Mouse (Mus musculus) lung, postnatal 0 days (tissue): Measurements from ENCODE around the gene Atp1b1.

Source experiments
- CTCF ChIP-seq: IDR thresholded peaks from 2 replicates; pipeline ENCODE4 v1.5.1; 2016; ENCODE audit warnings: antibody characterized with exemption, mild to moderate bottlenecking
- EP300 ChIP-seq: IDR thresholded peaks from 2 replicates; pipeline ENCODE4 v1.6.1; 2016; ENCODE audit warnings: antibody characterized with exemption, mild to moderate bottlenecking, control low read depth

GRCm38 (mm10) chr1:164408655-164409054 is 49.5 kb downstream of the Atp1b1 start:
- no peak for TF ChIP-seq CTCF
- TF ChIP-seq EP300: no peak
